ENCODE assay signal across 14 mouse cellular contexts in genomic region chr7:123461316-123461715, GRCm38 (mm10). TPM values are rescaled to one million over a fixed set of nuclear protein-coding genes. Genes with fewer than 3 reads are reported as not detected.
"Had no signal": no experiment of that assay in that cellular context is flagged by ENCODE, and none has a peak within 500 bp of the region (broad histone marks: within the 10 kb centered on the region; RNA-seq: fewer than 3 reads in every experiment).

No protein-coding gene starts in this region.

- H3K36me3 ChIP-seq: limb, embryonic 12.5 days; lung, embryonic 15.5 days; midbrain, embryonic 15.5 days; neural tube, embryonic 12.5 days had no signal

- DNase-seq: layer of hippocampus, adult 9-11 months; thymus, postnatal 4 days had no signal

- H3K4me3 ChIP-seq: limb, embryonic 12.5 days; lung, embryonic 15.5 days; midbrain, embryonic 15.5 days; neural tube, embryonic 12.5 days had no signal

- ATAC-seq: midbrain, embryonic 15.5 days had no signal

- H3K27ac ChIP-seq: kidney, postnatal 0 days; limb, embryonic 12.5 days; lung, embryonic 15.5 days; macrophage; midbrain, embryonic 15.5 days; neural tube, embryonic 12.5 days had no signal

- H3K27me3 ChIP-seq: limb, embryonic 12.5 days; lung, embryonic 15.5 days; midbrain, embryonic 15.5 days had no signal

- H3K4me2 ChIP-seq: limb, embryonic 12.5 days; lung, embryonic 15.5 days; midbrain, embryonic 11.5 days; midbrain, embryonic 15.5 days; neural tube, embryonic 12.5 days had no signal

- H3K9ac ChIP-seq: limb, embryonic 12.5 days; lung, embryonic 15.5 days; midbrain, embryonic 15.5 days; neural tube, embryonic 12.5 days had no signal

- H3K4me1 ChIP-seq: limb, embryonic 12.5 days; lung, embryonic 15.5 days; midbrain, embryonic 15.5 days; neural tube, embryonic 12.5 days had no signal

- H3K9me3 ChIP-seq: limb, embryonic 12.5 days; lung, embryonic 15.5 days; midbrain, embryonic 15.5 days; neural tube, embryonic 12.5 days had no signal

RNA-seq across cellular contexts. Expression of gene Aqp8, which starts 0.8 kb away (rescaled TPM):
- total RNA-seq: layer of hippocampus, adult 18-20 months; left cerebral cortex, postnatal 36 days; monocyte, adult 5-6 weeks; neutrophil, adult 5-6 weeks had no signal
- polyA plus RNA-seq: lung, embryonic 15.5 days; macrophage; midbrain, embryonic 15.5 days had no signal

RNA-seq across cellular contexts. Expression of gene Zkscan2, which starts 38.9 kb away (rescaled TPM):
- total RNA-seq: monocyte, adult 5-6 weeks; neutrophil, adult 5-6 weeks had no signal
- polyA plus RNA-seq: liver, adult 2 months; macrophage had no signal
